Mouse (Mus musculus) natural killer cell, adult 2 months (primary cell): Measurements from ENCODE around the gene E430018J23Rik.
A peak's percentile ranks its signal among the peaks of the same experiment; 100 is the strongest.
"Not testable (repeated sequence)": the region's sequence is repeated elsewhere in the genome, so short reads cannot be mapped to it uniquely, and the experiment has no call there.

Experiments
- DNase-seq, 2 experiments: peaks; one replicate each; pipeline ENCODE4 v3.0.0; 2022; ENCODE audit warnings: low spot score in 2 of 2

The E430018J23Rik gene

DNA sequence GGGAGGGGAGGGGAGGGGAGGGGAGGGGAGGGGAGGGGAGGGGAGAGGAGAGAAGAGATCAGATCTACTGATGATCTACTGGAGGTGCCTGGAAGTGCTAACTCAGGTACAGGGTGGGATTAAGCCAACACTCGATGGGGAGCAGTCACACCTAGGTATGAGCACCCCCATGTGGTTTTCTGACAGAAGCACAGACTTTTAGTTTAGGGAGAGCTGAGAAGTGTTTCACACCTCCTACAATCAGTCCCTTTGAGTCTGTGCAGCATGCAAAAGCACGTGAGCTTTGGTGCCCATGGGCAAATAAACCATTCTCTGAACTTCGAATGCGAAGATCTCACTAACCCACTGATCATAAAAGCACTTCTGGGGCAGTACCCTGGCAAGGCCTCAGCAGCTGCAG, 51.1 kb downstream of the E430018J23Rik start:
- peak in 1 of 2 experiments; percentile 21 for DNase-seq

- not testable (repeated sequence) for DNase-seq
These were observed 51.6 kb downstream of the E430018J23Rik start for GRCm38 (mm10) chr7:127341861-127342260.

- no peak for DNase-seq
These were observed 52.1 kb downstream of the E430018J23Rik start for GRCm38 (mm10) chr7:127341356-127341755.
